Comparison of ENCODE assay signal across 16 mouse cellular contexts in genomic region chr19:58733216-58733615, GRCm38 (mm10). TPM values are rescaled to one million over a fixed set of nuclear protein-coding genes. Genes with fewer than 3 reads are reported as not detected.
"Had no signal": no experiment of that assay in that cellular context is flagged by ENCODE, and none has a peak within 500 bp of the region (broad histone marks: within the 10 kb centered on the region; RNA-seq: fewer than 3 reads in every experiment).

No protein-coding gene starts in this region.

- H3K27me3 ChIP-seq: hindbrain, embryonic 15.5 days; limb, embryonic 15.5 days; liver, embryonic 12.5 days; neural tube, embryonic 15.5 days had no signal

- H3K36me3 ChIP-seq: hindbrain, embryonic 15.5 days; limb, embryonic 15.5 days; liver, embryonic 12.5 days; midbrain, embryonic 10.5 days; neural tube, embryonic 15.5 days had no signal

- DNase-seq: lung, embryonic 14.5 days; lung, postnatal 10 days; lung, postnatal 4 days; midbrain, embryonic 14.5 days; right cerebral cortex, adult 18-20 months; right cerebral cortex, postnatal 25 days; thymus, postnatal 36 days had no signal

- H3K27ac ChIP-seq: hindbrain, embryonic 15.5 days; left cerebral cortex, adult 2 months; limb, embryonic 15.5 days; liver, embryonic 12.5 days; midbrain, embryonic 10.5 days; neural tube, embryonic 15.5 days had no signal

- H3K9ac ChIP-seq: hindbrain, embryonic 15.5 days; limb, embryonic 15.5 days; liver, embryonic 12.5 days; lung, embryonic 14.5 days; neural tube, embryonic 15.5 days had no signal

- H3K4me2 ChIP-seq: hindbrain, embryonic 15.5 days; limb, embryonic 15.5 days; liver, embryonic 12.5 days; lung, embryonic 14.5 days; neural tube, embryonic 15.5 days had no signal

- H3K4me3 ChIP-seq: hindbrain, embryonic 15.5 days; left cerebral cortex, adult 2 months; limb, embryonic 15.5 days; liver, embryonic 12.5 days; midbrain, embryonic 10.5 days; myocyte; neural tube, embryonic 15.5 days had no signal

- ATAC-seq: liver, embryonic 12.5 days had no signal

- H3K4me1 ChIP-seq: hindbrain, embryonic 15.5 days; liver, embryonic 12.5 days had no signal

- H3K9me3 ChIP-seq: hindbrain, embryonic 15.5 days; limb, embryonic 15.5 days; liver, embryonic 12.5 days; midbrain, embryonic 10.5 days; neural tube, embryonic 15.5 days had no signal

RNA-seq across cellular contexts. Expression of gene Pnliprp1, which starts 4.5 kb away (rescaled TPM):
- polyA plus RNA-seq: limb, embryonic 11.5 days; midbrain, embryonic 14.5 days; myocyte; neural tube, embryonic 11.5 days had no signal

RNA-seq across cellular contexts. Expression of gene Pnliprp2, which starts 26.3 kb away (rescaled TPM):
- polyA plus RNA-seq: hindbrain, embryonic 15.5 days; midbrain, embryonic 10.5 days; midbrain, embryonic 14.5 days; myocyte; neural tube, embryonic 11.5 days; neural tube, embryonic 15.5 days had no signal
